Mouse (Mus musculus) left cerebral cortex, postnatal 10 days (tissue): ENCODE data around the gene Yjefn3. TPM values are rescaled to one million over a fixed set of nuclear protein-coding genes. Genes with fewer than 3 reads are reported as not detected.

Source experiments
- DNase-seq, 2 experiments: peaks; one replicate each; pipeline ENCODE4 v3.0.0; 2021 to 2022; ENCODE audit warnings: low spot score in 2 of 2, mixed read lengths in 1 of 2; ENCODE audit errors: extremely low spot score in 1 of 2
- intact Hi-C: fragments of 180-260 bp; cut with DNase I; formaldehyde crosslinking; loops from one replicate; pipeline ENCODE4 v1.15.1; 2025
- total RNA-seq, 2 experiments: library from RNA; stranded (reverse); gene quantifications; 2 replicates each; pipeline ENCODE4 v1.2.3; 2021

Yjefn3 gene
- total RNA-seq, 2 experiments from 2014 or later, result 16.9 to 17.5 TPM

DNA sequence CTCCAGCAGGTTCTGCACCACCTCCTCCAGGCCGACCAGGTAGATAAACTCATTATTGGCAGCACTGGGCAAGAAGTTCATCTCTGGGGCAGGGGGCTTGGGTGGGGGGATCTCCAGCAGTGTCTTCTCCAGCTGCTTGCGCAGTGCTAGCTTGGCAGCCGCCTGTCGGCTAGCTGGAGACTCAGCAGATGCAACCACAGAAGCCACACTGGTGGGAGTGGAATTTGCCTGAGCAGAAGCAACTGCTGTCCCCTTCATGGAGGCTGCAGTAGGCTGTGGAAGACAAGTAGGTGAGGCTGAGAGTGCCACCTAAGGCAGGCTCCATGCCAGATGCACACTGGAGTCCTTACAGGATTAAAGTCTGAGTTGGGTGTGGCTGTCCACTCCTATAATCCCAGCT lies 12.0 kb upstream of the Yjefn3 start:
- no peak for DNase-seq
- intact Hi-C loops, result loop anchor here (10.0 kb wide), 1 partner anchor 250 kb away; no protein-coding TSS in a partner anchor

DNA sequence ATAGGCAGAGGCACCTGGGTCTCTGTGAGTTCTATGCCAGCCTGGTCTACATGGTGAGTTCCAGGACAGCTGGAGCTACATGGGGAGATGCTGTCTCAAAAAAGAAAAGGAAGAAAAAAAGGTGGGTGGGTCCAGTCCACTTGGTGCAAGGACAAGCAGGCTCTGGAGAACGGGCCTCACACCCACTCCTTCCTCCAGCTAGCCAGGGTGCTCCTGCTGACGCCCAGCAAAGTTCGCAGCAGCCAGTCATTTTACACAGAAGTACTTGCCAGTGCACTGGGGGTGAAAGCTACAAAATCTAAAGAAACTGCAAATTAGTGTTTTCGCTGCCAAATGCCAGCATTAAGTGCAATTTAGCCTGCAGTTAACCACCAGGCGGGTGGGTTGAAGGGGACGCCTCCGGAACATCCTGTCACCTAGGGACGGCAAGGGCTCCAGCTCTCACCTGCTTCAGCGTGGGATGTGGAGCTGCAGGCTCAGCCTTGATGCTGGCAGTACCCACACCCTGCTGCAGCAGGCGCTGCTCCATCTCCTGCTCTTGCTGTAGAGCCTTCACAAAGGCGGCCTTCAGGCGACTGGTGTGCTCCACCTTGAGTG lies 10.1 kb upstream of the Yjefn3 start:
- no peak for DNase-seq
- intact Hi-C loops, result loop anchor here (10.0 kb wide), 1 partner anchor 252 kb away; no protein-coding TSS in a partner anchor

DNA sequence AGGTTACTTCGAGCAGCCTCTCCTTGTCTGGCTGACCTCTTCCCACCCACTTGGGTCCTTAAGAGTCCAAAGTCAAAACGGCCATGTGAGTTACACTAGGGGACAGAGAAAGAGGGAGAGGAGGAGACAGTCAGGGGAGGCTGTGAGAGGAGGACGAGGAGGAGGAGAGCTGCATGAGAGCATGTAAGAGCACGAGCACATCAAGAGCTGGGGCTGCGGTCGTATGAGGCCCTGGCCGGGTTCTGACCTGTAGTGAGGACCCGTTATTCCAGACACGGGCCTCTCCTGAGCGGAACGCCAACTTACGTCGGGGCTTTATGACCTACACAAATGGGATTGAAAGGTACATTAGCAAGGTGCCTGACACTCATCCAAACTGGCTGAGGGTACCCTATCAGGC lies 9.4 kb upstream of the Yjefn3 start:
- no peak for DNase-seq
- intact Hi-C loops, result loop anchor here (10.0 kb wide), 1 partner anchor 253 kb away; no protein-coding TSS in a partner anchor

DNA sequence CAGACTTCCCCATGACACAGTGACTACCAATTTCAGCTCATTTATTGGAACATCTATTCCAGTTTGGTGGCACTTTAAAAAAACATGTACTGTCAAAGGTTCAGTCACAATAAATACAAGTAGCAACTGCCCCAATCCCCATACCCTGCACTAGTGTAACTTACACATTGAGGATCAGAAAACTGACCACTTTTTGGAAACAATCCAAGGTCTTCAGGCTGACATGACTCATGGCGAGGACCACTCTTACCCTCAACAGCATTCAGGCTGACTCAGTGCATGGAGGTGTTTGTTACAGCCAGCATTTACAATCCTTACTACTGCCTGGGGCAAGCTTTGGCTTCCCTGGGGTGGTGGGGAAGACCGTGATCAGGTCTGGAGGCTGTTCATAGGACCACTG lies 4.6 kb upstream of the Yjefn3 start:
- intact Hi-C loops, result no loop called here
- DNase-seq, result no peak

DNA sequence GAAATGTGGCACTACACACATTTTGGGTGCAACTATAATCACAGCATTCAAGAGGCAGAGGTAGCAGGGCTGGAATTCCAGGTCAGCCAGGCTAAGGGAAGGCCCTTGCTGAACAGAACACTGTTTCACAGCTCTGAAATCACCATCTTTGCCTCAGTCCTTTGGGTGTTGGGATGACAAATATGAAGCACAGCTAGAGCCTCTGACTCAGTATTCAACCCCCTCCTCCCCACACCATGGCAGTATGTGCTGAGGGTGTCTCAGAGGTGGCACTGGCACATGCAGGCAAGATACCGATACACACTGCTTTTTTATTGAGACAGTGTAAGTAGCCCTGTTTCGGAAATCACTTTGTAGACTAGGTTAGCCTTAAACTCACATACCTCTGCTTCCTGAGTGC lies 3.7 kb upstream of the Yjefn3 start:
- DNase-seq, result no peak
- intact Hi-C loops, result no loop called here

DNA sequence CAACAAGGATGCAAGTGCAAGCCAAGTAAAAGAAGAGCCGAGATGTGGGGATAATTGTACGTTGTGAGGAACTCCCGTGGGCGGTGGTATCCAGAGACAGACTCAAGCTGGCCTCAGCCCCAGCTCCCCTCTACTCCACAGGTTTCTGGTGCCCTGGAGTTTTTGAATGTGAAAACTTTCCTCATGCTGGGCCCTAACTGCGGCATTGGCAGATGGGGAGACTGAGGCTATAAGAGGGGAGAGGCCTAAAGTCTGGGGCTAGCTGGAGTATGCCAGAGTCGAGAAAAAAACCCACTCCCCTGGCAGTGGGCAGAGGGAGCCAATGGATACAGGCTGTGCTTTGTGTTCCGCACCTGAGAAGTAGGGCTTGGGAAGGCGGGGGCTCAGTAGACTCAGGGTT lies 1.6 kb upstream of the Yjefn3 start:
- DNase-seq, result no peak
- intact Hi-C loops, result no loop called here

DNA sequence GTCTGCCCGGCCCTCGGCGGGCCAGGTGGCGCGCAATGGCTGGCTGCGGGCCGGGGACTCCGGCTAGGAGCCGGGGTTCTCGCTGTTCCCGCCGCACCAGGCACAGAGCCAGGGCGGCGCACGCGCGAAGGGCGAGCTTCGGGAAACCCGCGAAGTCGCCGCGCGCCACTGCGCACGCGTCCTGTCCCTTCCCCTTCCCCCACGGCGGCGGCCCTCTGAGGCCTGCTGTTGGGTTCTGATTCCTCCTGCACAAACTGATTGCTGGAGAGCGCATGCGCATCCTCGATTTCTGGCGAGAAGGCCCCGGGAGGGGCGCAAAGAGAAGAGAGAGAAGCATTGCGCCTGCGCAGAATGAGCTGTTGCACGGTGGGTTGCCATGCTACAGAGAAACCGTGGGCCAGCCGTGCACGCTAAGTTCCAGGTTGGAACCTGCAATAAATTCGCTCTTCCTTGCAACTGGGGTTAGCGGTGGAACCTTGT lies 591 bp upstream of the Yjefn3 start:
- intact Hi-C loops, result no loop called here
- DNase-seq, result peak; percentile 99

DNA sequence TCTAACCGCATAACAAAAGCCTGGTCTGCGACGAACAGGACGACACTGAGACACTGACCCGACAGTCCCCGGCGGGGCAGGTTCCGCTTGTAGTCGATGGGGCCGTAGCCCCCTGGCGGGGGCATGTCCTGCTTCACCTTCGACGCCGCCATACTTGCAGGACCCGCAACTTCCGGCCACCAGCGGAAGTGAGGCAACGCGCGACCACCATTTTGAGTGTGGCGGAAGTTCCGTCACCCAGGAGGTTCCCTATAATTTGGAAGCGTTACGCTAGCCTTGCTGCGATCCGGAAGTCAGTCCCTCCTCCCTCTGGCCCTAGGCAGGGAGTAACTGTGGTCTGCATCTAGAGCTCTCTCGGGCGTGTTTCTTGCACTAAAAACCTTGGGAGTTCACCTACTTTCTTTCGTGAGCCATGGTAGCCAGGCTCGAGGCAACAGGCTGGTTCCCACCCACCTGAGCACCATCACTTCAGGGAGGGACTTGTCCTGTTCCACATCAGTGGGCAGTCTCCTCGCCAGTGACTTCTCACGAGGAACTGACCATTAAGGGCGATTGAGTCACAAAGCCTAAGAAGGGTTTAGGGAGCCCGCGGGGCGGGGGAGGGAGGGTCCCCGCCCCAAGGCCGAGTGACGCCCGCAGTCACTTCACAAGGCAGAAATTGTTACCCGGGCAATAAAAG lies 889 bp downstream of the Yjefn3 start:
- DNase-seq, result peak; percentile 97
- intact Hi-C loops, result no loop called here

DNA sequence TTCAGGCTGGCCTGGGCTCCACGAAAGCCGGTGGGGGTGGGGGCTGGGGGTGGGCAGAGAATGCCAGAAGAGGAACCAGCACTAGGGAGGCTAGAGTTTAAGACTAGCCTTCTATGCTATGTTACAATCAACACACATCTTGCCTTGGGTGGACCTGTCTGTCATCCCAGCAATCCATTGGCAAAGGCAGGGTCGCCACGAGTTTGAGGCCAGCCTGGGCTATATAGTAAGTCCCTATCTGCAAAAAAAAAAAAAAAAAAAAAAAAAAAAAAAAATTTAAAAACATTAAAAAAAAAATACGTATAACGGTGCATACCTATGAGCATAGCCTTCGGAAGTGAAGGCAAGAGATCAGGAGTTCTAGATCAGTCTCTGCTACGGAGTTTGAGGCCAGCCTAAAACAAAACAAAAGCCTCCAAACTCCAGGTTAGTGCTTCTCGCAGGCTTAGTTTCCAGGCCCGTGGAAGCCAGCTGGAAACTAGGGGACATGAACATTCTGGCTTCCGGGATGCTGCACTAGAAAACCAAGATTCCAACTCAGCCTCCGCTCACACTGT lies 1.5 kb downstream of the Yjefn3 start:
- intact Hi-C loops, result no loop called here
- no peak for DNase-seq

DNA sequence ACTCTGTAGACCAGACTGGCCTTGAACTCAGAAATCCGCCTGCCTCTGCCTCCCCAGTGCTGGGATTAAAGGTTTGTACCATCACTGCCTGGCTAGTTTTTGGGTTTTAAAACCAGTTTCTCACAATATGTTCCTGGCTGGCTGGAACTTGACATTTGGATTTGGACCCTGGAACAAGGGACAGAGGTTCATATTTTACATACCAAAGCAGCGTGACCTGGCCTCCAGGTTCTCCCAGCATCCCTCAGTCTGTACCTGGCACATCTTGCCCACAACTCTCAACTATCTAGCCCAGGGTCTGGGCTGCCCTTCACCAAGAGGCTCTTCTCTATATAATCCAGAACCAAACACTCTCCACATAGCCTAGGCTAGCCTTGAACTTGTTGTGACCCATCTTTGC lies 2.6 kb downstream of the Yjefn3 start:
- intact Hi-C loops, result no loop called here
- no peak for DNase-seq

DNA sequence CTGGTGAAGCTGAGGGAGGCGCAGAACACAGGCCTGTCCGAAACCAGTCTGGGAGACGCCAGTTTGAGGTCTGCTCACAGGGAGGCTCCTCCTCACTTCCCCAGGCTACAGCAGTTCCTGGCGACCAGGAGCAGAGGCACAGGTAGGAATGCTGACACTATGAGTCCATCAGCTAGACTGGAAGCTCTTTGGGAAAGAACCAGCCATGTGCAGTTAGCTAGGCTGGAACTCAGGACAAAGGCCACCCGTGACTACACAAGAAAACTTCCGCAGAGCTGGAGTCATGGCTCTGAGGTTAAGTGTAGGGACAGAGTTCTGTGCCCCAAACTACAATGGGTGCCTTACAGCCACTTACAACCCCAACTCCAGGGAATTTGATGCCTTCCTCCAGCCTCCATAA lies 4.7 kb downstream of the Yjefn3 start:
- DNase-seq, result no peak
- intact Hi-C loops, result no loop called here

DNA sequence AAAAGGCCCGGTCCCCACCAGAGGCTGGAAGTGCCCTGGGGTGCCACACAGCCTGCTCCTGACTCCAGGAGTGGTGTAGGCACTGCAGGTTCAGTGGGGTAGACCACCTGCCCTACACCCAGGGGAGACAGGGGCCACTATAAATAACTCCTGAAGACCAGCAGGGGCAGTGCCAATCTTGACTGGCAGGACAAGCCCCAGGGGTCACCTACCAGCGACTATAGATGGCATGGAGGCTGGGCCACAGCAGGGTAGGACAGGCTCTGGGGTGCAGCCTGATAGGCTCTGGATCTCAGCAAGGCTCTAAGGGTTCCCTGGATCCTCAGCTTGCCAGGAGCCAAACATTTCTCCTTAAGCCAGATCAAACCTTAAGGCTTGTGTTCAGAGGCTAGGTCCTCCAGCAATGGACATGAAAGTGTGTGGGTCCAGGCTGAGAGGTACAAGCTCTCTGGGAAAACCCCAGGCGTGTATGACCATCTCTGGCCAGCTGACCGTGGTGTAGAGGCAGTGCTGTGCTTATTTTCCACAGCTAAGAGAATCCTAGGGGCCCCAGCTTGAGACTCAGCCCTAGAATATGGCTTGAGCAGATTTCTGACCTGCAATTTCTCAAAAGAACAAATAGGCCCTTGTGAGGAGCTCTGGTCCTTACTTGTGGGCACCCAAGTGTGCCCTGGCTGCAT lies 6.6 kb downstream of the Yjefn3 start:
- intact Hi-C loops, result no loop called here
- DNase-seq, result no peak

DNA sequence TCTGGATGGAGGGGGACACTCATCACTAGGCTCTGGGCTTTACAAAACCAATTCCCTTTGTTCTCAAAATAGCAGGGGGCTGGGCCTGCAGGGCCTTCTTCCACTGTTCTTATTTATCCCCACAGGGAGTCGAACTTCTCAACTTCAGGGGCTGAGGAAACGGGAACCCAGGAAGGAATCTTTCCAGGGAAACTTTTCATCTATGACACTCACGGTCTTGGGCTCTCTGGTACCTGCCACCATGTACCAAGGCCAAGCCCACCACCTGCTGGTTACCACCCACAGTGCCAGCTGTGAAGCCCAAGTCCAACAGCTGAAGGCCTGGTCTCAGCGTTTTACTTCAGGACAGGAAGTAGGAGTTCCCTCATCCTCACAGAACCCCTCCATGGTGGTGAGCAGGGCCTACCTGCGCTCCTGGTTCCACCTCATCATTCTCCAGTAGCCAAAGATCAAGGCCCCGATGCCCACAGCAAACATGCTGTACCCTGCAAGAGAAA lies 7.6 kb downstream of the Yjefn3 start:
- DNase-seq, result no peak
- intact Hi-C loops, result no loop called here

DNA sequence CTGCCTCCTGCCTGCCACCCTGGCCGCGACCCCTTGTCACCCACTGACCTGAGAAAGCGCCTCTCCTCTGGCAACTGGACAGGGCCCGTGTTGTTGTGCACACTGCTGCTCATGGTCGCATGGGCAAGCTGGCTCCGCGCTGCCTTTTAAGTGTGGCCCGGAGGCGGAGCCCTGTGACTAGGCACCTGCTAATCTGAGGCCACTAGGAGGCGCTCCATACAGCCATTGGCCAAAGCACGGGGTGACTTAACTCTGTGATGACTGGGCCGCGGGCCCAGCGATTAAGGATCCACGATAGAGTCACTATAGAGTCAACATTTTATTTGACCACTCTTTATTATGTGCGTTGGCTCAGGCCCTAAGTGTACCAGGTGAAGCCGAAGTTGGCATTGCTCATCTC lies 8.6 kb downstream of the Yjefn3 start:
- intact Hi-C loops, result no loop called here
- DNase-seq, result peak in 1 of 2 experiments; percentile 86

DNA sequence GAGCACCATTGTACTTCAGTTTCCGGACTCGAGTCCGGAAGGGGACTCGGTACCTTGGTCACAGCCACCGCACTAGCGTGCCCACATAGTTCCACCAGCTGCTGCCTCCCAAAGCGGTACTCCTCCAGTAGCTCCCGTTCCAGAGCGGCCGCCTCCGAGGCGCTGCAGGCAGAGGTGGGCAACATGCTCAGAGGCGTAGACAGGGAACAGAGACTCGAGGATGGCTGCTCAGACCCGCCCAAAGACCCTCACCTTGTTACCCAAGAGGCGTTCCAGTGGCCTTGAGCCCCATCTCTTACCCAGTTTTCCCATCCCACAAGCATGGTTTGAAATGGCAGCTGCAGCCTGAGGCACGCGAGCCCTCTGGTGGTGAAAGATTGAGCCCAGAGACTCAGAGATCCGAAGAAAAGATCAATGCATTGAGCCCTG lies 11.7 kb downstream of the Yjefn3 start:
- peak; percentile 49 to 67 for DNase-seq
- intact Hi-C loops, result no loop called here

DNA sequence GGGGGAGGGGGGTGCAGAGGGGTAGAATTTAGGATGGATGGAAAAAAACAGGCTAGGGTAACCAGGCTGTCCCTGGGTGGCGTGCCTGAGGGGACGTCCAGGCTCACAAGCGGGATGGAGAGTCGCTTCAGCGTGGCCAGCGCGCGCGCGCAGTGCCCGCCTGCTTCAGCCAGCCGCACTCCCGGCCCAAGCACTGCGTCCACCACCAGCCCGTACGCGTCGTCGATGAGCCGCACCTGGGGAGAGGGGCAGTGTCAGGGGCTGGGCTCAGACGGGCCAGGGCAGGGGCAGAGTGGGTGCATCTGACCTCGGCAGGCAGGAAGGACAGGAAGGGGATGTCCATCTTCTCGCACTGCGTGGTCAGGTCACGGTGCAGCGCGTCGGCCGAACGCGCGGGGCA lies 13.6 kb downstream of the Yjefn3 start:
- intact Hi-C loops, result no loop called here
- no peak for DNase-seq

DNA sequence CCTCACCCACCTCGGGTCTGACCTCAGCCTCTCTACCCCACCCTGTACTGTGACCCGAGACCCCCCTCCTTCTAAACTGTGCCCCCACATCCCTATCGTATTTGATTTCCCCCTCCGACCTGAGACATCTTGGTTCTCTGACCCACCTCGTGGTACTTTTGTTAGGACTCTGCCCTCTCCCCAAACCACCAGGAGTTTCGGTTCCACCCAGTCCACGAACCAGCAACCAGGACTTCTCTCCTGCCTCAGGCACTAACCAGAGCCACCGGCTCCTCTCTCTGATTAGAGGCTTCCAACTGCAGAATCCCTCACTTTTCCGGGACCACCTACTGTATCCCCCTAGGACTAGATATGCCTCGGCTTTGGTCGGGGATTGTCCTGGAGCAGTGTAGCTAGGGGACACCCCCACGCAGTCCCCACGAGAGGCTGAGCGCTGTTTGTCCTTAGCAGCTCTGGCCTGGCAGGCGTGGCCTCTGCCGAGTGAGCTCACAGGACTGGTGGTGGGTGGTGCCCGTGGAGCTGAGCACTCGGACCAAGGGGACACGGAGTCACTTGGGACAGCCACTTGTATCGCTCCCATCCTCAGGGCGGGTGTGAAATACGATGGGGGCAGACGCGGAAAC lies 14.2 kb downstream of the Yjefn3 start:
- no peak for DNase-seq
- intact Hi-C loops, result no loop called here

DNA sequence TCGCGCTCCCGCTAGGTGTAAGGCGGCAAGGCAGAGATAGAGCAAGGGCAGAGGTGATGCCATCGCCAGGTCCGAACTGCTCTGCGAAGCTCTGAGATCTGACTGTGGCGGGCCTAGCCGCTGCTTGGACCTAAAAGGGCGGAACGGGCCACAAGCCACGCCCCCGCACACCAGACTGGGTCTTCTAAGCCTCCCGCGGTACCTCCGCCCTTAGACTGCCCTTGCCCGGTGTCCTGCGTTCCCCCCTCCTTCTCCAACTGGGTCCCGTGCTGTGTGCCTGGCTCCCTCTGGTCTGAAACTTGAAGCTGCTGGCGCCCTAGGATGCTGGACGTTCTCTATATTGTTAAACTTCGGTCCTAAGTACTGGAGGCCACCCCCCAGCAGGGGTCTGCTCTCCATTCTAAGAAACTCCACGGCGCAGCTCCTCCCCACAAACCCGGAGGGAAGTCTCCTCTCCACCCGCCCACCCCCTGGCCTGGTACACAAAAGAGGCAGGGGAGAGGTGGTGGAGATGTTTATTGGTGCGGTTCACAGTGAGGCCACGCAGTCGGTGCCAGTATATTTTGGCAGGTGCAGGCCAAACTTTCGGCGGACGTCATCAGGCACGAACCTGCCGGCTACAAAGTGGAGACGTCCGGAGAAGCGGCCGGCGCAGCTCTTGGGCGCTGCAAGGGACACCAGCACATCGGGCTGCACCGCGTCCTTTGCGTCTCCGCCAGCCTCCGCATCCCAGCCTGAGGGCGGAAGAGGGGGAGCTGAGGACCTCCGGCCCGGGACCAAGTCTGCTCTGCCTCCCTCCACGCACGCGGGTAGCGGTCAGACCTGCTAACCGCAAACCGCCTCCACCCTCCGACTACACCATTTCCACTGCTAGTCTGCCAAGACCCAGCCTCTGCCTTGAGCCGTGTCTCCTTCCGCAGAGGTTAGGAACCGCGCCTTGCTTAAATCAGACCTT lies 14.9 kb downstream of the Yjefn3 start, which contains the start of gene Cilp2:
Gene Cilp2 (minus strand): TSS at position 399 of the 955 bp plus-strand sequence.
- intact Hi-C loops, result no loop called here
- DNase-seq, result peak in 1 of 2 experiments; percentile 69
